Mouse (Mus musculus) heart, postnatal 0 days (tissue): ENCODE data around the gene Speg.

Source experiments
- CTCF ChIP-seq: IDR thresholded peaks from 2 replicates; pipeline ENCODE4 v1.5.1; 2016; ENCODE audit warnings: antibody characterized with exemption, control low read depth, low read depth
- EP300 ChIP-seq: IDR thresholded peaks from 2 replicates; pipeline ENCODE4 v1.6.1; 2016; ENCODE audit warnings: antibody characterized with exemption, low read depth

GRCm38 (mm10) chr1:75479635-75479989 lies 104.5 kb downstream of the Speg start:
- TF ChIP-seq CTCF (no peak), EP300 (no peak)
